Mouse (Mus musculus): Measurements from ENCODE around the gene Fuk. TPM values are rescaled to one million over a fixed set of nuclear protein-coding genes. Genes with fewer than 3 reads are reported as not detected.
"Not testable (repeated sequence)": the region's sequence is repeated elsewhere in the genome, so short reads cannot be mapped to it uniquely, and the experiment has no call there.

Gene Fuk
- total RNA-seq, 2 experiments from 2014 or later = 9.4 to 9.5 TPM

DNA sequence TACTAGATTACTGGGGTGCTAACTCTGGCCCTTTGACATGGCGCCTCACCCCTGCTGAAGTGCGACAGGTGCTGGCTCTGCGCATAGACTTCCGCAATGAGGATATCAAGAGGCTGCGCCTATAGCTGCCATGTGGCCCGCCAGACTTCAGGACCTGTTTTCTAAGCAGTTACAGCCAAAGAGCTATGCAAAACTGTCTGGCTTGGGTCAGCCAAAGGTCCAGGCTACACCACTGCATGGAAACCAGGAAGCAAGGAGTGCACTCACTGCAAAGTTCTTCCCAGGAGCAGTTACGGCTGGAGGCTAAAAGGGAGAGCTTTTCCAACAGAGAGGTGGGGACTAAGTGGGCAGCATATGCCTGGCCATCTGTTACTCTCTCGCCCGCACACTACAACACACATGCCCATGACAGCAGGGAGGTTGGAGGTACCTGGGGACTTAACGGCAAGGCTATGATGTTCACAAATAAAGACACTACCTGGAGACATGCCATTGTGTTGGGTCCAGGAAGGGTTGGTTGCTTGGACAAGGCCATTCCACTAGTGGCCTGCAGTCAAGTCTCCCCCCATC is 20.5 kb downstream of the Fuk start:
- no peak for DNase-seq

GRCm38 (mm10) chr8:110877862-110878261 is 24.4 kb downstream of the Fuk start:
- no peak for DNase-seq

DNA sequence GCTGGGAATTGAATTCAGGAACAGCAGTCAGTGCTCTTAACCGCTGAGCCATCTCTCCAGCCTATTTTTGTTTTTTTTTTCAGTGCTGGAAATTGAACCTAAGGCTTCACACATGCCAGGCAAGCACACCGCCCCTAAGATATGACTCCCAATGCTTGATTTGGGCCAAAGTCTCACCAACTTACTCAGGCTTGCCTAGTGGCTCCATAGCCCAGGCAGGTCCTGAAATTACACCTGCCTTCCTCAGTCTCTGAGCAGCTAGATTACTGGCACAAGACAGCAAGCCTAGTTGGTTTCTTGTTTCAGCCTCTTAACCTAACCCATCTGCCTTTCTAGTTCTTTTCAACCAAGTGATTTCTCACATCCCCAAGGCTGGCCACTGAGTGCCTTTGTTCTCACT is 31.8 kb downstream of the Fuk start:
- no peak for DNase-seq

- DNase-seq = not testable (repeated sequence)
These were observed 40.8 kb downstream of the Fuk start for GRCm38 (mm10) chr8:110861347-110862025.

DNA sequence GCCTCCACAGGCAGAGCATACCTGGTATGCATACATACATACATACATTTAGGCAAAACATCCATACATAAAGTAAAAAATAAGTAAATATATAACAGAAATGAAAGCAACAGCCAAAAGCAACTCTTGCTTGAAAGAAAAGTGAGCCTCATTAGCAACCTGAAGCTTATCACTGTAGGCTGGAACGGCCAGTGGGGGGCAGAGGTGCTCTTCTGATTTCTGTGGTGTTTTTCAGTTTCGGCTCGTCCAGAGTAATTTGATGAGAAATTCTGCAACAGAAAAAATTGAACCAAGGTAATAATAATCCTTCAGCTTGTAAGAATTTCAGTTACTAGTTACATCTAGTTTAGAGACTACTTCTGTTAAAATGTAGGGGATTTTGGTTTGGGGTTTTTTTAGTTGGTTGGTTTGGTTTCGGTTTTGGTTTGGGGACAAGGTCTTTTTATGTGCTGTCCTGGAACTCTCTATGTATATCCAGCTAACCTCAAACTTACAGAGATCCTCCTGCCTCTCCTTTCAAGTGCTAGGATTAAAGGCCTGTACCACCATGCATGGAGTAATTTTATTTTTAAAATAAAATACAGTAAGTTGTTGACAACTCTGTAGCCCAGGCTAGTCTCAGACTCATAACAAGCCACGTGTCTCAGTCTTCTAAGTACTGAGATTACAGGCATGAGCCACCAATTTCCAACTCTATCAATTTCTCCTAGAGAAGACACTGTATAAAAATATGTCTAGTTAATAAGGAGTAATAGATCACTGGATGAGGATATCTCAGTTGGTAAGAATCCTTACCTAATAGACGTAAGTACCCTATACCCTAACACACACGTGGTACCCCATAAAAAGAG is 42.4 kb downstream of the Fuk start:
- peak in 1 of 2 experiments; percentile 20 for DNase-seq

DNA sequence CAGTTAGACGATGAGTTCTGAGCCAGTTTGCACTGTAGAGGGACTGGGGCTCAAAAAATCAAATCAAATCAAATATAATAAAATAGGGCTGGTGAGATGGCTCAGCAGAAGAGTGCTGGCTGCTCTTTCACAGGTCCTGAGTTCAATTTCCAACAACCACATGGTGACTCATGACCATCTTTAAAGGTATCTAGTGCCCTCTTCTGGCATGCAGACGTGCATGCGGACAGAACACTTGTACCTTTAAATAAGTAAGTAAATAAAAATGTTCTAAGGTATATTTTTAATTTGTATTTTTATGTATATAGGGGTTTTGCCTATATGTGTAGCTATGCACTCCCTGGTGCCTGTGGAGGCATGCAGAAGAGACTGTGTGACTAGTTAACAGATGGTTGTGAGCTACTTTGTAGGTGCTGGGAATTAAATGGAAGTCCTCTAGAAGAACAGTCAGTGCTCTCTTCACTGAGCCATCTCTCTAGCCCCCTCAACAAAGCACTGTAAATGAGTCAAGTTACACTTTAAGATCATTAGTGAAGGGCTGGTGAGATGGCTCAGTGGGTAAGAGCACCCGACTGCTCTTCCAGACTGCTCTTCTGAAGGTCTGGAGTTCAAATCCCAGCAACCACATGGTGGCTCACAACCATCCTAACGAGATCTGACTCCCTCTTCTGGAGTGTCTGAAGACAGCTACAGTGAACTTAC is 45.4 kb downstream of the Fuk start:
- no peak for DNase-seq

- not testable (repeated sequence) for DNase-seq
These were observed 46.2 kb downstream of the Fuk start for GRCm38 (mm10) chr8:110856073-110856472.

DNA sequence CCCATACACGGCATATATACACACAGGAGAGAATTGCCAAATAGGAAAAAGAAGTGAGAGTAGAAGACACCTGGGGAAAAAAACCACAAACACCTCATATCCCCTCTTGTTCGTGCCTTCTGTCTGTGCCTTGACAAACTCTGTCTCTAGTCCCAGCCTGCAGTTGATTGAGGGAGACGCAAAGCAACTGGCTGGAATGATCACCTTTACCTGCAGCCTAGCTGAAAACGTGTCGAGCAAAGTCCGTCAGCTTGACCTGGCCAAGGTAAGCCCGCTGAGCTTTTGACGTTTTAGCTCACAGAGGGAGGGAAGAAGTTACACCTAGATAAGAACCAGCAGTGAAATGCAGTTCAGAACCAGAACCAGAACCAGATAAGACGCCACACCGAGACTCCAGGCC is 51.1 kb downstream of the Fuk start:
- no peak for DNase-seq

DNA sequence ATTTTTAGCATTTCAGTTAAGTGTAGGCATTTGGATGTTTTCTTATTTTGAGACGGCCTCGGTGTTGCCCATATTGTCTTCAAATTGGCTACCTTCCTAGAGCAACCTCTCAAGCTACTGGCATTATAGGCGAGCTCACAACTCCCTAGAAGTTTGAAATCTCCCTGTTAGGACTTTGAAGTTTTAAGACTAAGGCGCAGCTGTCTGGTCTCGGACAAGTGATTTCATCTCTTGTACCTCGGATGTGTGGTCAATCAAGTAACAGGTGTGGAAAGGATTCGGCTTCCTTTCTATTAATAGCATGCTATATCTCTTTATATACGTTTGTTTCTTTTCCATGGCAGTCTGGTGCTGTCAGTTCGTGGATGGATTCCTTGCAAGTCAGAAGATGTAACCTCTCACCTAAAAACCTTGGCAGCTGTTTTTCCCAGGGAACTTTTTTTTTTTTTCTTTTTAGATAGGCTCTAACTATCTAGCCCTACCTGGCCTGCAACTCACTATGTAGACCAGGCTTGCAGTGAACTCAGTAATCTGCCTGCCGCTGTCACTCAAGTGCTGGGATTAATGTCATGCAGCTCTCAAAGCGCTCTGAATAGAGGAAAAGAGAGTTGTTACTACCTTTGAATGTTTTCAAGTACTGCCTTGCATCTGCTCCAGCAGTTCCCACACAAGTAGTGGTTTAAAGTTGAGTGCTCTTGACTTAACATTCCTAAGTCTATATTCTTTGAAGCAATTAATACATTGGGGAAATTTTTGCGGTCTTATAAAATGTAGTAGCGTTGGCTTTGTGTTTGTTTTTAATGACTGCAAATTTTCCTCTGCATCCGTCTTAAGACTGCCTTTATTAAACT is 54.4 kb downstream of the Fuk start:
- DNase-seq = no peak

DNA sequence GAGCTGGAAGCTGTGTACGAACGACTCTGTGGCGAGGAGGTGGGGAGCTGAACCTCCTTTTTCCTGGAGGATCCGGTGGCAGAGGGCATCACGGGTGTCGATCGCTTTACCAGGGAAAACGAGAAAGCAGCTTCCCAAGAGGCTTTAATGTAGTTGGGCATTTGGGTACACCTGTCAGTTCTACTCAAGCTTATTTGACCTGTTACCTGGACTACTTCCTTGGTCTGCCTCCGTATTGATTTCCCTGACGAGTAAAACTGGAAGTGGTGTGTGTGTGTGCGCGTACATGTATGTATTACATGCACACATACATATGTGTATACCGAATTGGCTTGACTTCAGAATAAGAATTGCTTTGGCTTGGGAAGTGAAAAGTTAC is 55.1 kb downstream of the Fuk start:
- no peak for DNase-seq

DNA sequence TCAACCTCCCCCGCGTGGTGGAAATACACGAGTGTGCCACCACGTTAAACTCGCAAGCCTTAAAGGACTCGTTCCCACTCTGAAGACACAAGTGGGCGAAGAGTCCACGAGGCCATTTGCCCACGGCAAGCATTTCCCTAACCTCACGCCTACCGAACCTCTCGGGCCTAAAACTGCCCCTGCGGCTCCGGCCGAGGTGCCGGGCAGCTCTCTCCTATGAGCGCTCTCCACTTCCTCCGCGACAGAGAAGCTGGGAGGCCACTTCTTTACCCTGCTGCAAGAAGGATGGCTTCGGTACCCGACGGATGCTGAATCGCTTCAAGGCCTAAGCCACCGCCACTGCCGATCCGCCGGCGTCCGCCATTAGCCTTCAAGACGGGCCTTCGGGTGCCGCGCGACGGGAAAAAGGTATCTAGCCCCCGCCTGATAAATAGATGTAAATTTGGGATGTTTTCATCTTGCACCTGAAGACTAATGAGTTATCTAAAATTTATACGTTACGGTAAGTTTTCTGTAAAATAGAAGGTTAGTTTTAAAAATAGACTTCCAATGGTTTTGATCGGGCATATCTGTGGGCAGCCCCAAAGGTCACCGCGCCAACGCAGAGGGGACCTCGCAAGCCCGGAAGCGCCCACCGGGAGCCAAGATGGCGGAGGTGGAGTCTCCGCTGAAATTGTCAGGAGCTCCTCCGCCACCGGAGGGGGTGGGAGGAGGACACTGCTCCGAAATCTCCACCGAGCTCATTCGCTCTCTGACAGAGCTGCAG is 55.7 kb downstream of the Fuk start, which contains the start of the genes Cog4 and Sf3b3:
Gene Cog4 (plus strand): TSS at position 196 of the 766 bp plus-strand sequence.
Gene Sf3b3 (minus strand): TSS at position 383 of the 766 bp plus-strand sequence.
- peak; percentile 86 to 89 for DNase-seq

GRCm38 (mm10) chr8:110845821-110846404 is 56.4 kb downstream of the Fuk start:
- no peak for DNase-seq

DNA sequence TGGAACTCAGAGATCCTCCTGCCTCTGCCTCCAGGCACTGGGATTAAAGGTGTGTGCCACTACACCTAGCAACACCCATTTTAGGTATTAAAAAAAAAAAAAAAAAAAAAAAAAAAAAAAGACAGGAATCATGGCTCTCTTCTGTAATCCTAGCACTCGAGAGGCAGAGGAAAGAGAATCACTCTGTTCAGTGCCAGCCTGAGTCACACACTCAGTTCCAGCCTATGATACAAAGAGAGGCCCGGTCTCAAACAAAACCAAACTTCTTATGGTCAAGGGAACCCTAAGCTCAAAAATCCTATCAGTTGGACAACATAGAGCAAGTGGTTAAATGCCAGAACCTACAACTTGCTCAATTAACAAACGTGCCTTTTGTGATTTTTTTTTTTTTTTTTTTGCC is 57.3 kb downstream of the Fuk start:
- DNase-seq = no peak

- no peak for DNase-seq
These were observed 59.1 kb downstream of the Fuk start for GRCm38 (mm10) chr8:110843207-110843606.

DNA sequence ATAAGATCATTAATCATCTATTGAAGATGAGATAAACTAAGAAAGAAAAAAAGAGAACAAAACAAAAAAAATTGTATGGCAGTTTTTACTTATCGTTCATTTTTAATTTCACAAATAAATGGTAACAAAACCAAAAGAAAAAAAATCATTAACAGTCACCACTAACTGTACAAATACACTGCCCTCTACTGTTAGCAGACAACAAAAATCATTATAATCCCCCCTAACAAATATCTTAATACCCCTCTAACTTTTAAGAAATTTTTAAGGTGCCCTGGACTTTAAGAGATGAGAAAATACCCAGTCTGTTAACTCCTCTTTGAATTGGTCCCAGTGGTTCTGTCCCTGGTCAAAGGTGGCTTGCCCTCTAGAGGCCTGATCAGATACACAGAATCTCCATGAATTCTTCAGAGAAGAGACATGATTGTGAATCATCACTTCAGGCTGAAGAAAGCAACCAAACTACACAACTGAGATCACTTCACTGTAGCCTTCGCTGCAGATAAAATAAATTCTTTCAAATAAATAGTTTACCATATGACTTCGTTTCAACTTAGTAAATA is 60.2 kb downstream of the Fuk start:
- DNase-seq = no peak

Measured in adrenal gland, postnatal 36 days (tissue).